Mouse (Mus musculus) lung, embryonic 14.5 days (tissue): ENCODE measurements at regions not wholly inside any gene's neighbourhood (a gene's known extent, or its start where the extent isn't known, plus 50 kb on each side); places are given as distances from the start of the nearest gene placed in this dataset.

Experiments
- ATAC-seq: fragments of 200-750 bp; cut with Nextera tagmentation; 2 replicates; pipeline ENCODE4 v1.8.0; 2017; ENCODE audit warnings: mild to moderate bottlenecking, moderate TSS enrichment, moderate library complexity; ENCODE audit not compliant: insufficient read depth
- DNase-seq: peaks from one replicate; pipeline ENCODE4 v3.0.0-alpha.2; 2015
- H3K27ac ChIP-seq: fragments of 300-500 bp; sonication (generic); 2 replicates; pipeline ENCODE4 v1.5.1; 2014; ENCODE audit warnings: low read depth, mild to moderate bottlenecking, moderate library complexity
- H3K27me3 ChIP-seq: fragments of 300-500 bp; sonication (generic); 2 replicates; pipeline ENCODE4 v1.6.1; 2014; ENCODE audit warnings: low read length, control low read depth; ENCODE audit not compliant: insufficient read depth
- H3K36me3 ChIP-seq: fragments of 300-500 bp; sonication (generic); 2 replicates; pipeline ENCODE4 v1.6.1; 2014; ENCODE audit warnings: control low read depth; ENCODE audit not compliant: insufficient read depth
- H3K4me1 ChIP-seq: fragments of 300-500 bp; sonication (generic); 2 replicates; pipeline ENCODE4 v1.6.1; 2014; ENCODE audit warnings: antibody characterized with exemption, control low read depth; ENCODE audit not compliant: insufficient read depth
- H3K4me2 ChIP-seq: fragments of 300-500 bp; sonication (generic); 2 replicates; pipeline ENCODE4 v1.6.1; 2014; ENCODE audit warnings: mild to moderate bottlenecking
- H3K4me3 ChIP-seq: fragments of 300-500 bp; sonication (generic); 2 replicates; pipeline ENCODE4 v1.5.1; 2014; ENCODE audit warnings: low read depth, low read length
- H3K9ac ChIP-seq: fragments of 300-500 bp; sonication (generic); 2 replicates; pipeline ENCODE4 v1.6.1; 2014
- H3K9me3 ChIP-seq: fragments of 300-500 bp; sonication (generic); 2 replicates; pipeline ENCODE4 v1.6.1; 2016; ENCODE audit warnings: low read depth, low read length, control low read depth
- CTCF ChIP-seq: IDR thresholded peaks from 2 replicates; pipeline ENCODE4 v1.5.1; 2016; ENCODE audit warnings: antibody characterized with exemption, low read depth
- WGBS: fragments of 180-500 bp; shearing (Covaris S2); extraction: QIAGEN DNeasy Blood & Tissue Kit; methylation state at CpG from one replicate; pipeline ENCODE4 v1.1.7; 2014; 5-methylcytosine and 5-hydroxymethylcytosine counted together

DNA sequence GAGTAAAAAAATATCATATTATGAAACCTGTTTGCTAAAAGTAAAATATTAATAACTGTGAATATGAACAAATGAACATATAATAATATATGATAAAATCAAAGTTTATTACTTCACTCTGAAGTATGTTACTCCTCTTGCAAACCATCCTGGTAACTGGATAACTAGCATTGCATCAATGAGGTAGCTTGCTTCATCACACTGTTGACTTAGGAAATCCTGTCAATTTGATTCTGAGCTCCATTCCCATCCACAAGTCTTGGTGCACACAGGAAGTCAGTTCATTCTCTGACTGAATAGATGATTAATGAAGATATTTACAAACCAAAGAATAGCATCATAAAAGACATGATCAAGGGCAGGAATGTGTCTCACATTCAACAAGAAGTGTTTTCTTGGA, 286.9 kb upstream of the Gprin3 start:
- no peak overlapping the region for H3K9ac ChIP-seq
- no peak for DNase-seq
- no peaks in the 10 kb centered on the region for H3K9me3 ChIP-seq
- no peaks in the 10 kb centered on the region for H3K4me1 ChIP-seq
- ATAC-seq = no peak
- no peaks in the 10 kb centered on the region for H3K36me3 ChIP-seq
- no peak overlapping the region for H3K27ac ChIP-seq
- H3K4me3 ChIP-seq = no peak overlapping the region
- no peaks in the 10 kb centered on the region for H3K27me3 ChIP-seq
- TF ChIP-seq CTCF = no peak
- no peak overlapping the region for H3K4me2 ChIP-seq

- Histone ChIP-seq H3K27me3 (no peaks in the 10 kb centered on the region), H3K4me2 (no peak overlapping the region), H3K9ac (no peak overlapping the region), H3K4me1 (no peaks in the 10 kb centered on the region), H3K36me3 (no peaks in the 10 kb centered on the region), H3K4me3 (no peak overlapping the region), H3K9me3 (no peaks in the 10 kb centered on the region), H3K27ac (no peak overlapping the region)
- ATAC-seq (no peak), DNase-seq (no peak)
- WGBS = 76% methylated on average over 3 of the region's 3 CpGs
- no peak for TF ChIP-seq CTCF
These were observed 258.9 kb upstream of the Gprin3 start for GRCm38 (mm10) chr6:59684985-59685384.

GRCm38 (mm10) chr6:59667356-59667755, 241.3 kb upstream of the Gprin3 start:
- Histone ChIP-seq H3K4me2 (no peak overlapping the region), H3K27me3 (no peaks in the 10 kb centered on the region), H3K36me3 (no peaks in the 10 kb centered on the region), H3K9ac (no peak overlapping the region), H3K4me3 (no peak overlapping the region), H3K9me3 (no peaks in the 10 kb centered on the region), H3K4me1 (no peaks in the 10 kb centered on the region), H3K27ac (no peak overlapping the region)
- ATAC-seq (no peak), DNase-seq (peak; percentile 2)
- no peak for TF ChIP-seq CTCF
- 56% methylated on average over 3 of the region's 3 CpGs for WGBS
